Mouse (Mus musculus) embryonic facial prominence, embryonic 11.5 days (tissue): ENCODE data around the gene Mynn. TPM values are rescaled to one million over a fixed set of nuclear protein-coding genes. Genes with fewer than 3 reads are reported as not detected.

Experiments used
- ATAC-seq: fragments of 200-750 bp; cut with Nextera tagmentation; replicated peaks from 2 replicates; pipeline ENCODE4 v1.8.0; 2017; ENCODE audit warnings: low read depth; ENCODE audit not compliant: insufficient number of reproducible peaks, low FRiP score, low TSS enrichment
- DNase-seq: peaks from one replicate; pipeline ENCODE4 v3.0.0-alpha.2; 2015; ENCODE audit warnings: low spot score
- H3K27ac ChIP-seq: fragments of 300-500 bp; sonication (generic); replicated peaks from 2 replicates; pipeline ENCODE4 v1.5.1; 2014; ENCODE audit warnings: mild to moderate bottlenecking, low read depth, low read length, control low read depth
- H3K27me3 ChIP-seq: fragments of 300-500 bp; sonication (generic); 2 replicates; pipeline ENCODE4 v1.6.1; 2014; ENCODE audit warnings: mild to moderate bottlenecking, low read length, moderate library complexity, mixed read lengths; ENCODE audit not compliant: control insufficient read depth, insufficient read depth
- H3K36me3 ChIP-seq: fragments of 300-500 bp; sonication (generic); replicated peaks from 2 replicates; pipeline ENCODE4 v1.6.1; 2014; ENCODE audit warnings: low read depth, mild to moderate bottlenecking, low read length, moderate library complexity, mixed read lengths; ENCODE audit not compliant: control insufficient read depth, insufficient read depth
- H3K4me1 ChIP-seq: fragments of 300-500 bp; sonication (generic); 2 replicates; pipeline ENCODE4 v1.6.1; 2014; ENCODE audit warnings: low read length, mixed read lengths; ENCODE audit not compliant: control insufficient read depth, insufficient read depth
- H3K4me2 ChIP-seq: fragments of 300-500 bp; sonication (generic); 2 replicates; pipeline ENCODE4 v1.6.1; 2014; ENCODE audit warnings: low read depth, mild to moderate bottlenecking, control low read depth, low read length, moderate library complexity
- H3K4me3 ChIP-seq: fragments of 300-500 bp; sonication (generic); 2 replicates; pipeline ENCODE4 v1.5.1; 2014; ENCODE audit warnings: low read depth, low read length, control low read depth
- H3K9ac ChIP-seq: fragments of 300-500 bp; sonication (generic); replicated peaks from 2 replicates; pipeline ENCODE4 v1.6.1; 2014; ENCODE audit warnings: mild to moderate bottlenecking, control low read depth, low read length
- H3K9me3 ChIP-seq: fragments of 300-500 bp; sonication (generic); replicated peaks from 2 replicates; pipeline ENCODE4 v1.6.1; 2016; ENCODE audit warnings: mild to moderate bottlenecking, low read length, inconsistent platforms, mixed read lengths; ENCODE audit not compliant: control insufficient read depth
- WGBS: fragments of 180-500 bp; shearing (Covaris S2); extraction: QIAGEN DNeasy Blood & Tissue Kit; methylation state at CpG from one replicate; pipeline ENCODE4 v1.1.7; 2014; 5-methylcytosine and 5-hydroxymethylcytosine counted together
- polyA plus RNA-seq: library from polyadenylated mRNA; unstranded; fragments of >200 nt; fragmentation: Nextera tagmentation; extraction: Ambion mirVana; gene quantifications from 2 replicates; pipeline ENCODE4 v1.2.1, GENCODE M21; 2014

The Mynn gene
- polyA plus RNA-seq, 1 experiment from 2014 or later = 38.7 TPM

GRCm38 (mm10) chr3:30646761-30647160 lies 44.9 kb downstream of the Mynn start:
- no peaks in the 10 kb centered on the region for H3K9me3 ChIP-seq
- H3K27ac ChIP-seq = no peak overlapping the region
- H3K36me3 ChIP-seq = no peaks in the 10 kb centered on the region
- H3K4me3 ChIP-seq = no peak overlapping the region
- DNase-seq (peak; percentile 17), ATAC-seq (no peak)
- H3K9ac ChIP-seq = no peak overlapping the region
- 38% methylated on average over 8 of the region's 8 CpGs for WGBS
- H3K27me3 ChIP-seq = peaks cover 8% of the 10 kb centered on the region
- peaks cover 5% of the 10 kb centered on the region; the same call in 1 of the 2 replicates for H3K4me1 ChIP-seq
- H3K4me2 ChIP-seq = no peak overlapping the region

GRCm38 (mm10) chr3:30647440-30648090 lies 45.7 kb downstream of the Mynn start, which contains the start of gene Lrrc34:
TSS of gene Lrrc34 (minus strand) at chr3:30647869.
- H3K27ac ChIP-seq = no peak within 1 kb of the TSS
- peak within 1 kb of the TSS; percentile 61 for H3K9ac ChIP-seq
- peak within 1 kb of the TSS; percentile 35 for H3K4me3 ChIP-seq
- H3K4me1 ChIP-seq = peaks cover 5% of the 10 kb centered on the region; the same call in 1 of the 2 replicates
- DNase-seq (peak; percentile 89), ATAC-seq (peak; percentile 88)
- no peaks in the 10 kb centered on the region for H3K9me3 ChIP-seq
- 1% methylated on average over 25 of the region's 25 CpGs for WGBS
- H3K4me2 ChIP-seq = peak within 1 kb of the TSS; percentile 74
- H3K27me3 ChIP-seq = peaks cover 8% of the 10 kb centered on the region
- no peaks in the 10 kb centered on the region for H3K36me3 ChIP-seq

GRCm38 (mm10) chr3:30648466-30648865 lies 46.6 kb downstream of the Mynn start:
- DNase-seq = no peak
- no peak overlapping the region for H3K9ac ChIP-seq
- peaks cover 5% of the 10 kb centered on the region; the same call in 1 of the 2 replicates for H3K4me1 ChIP-seq
- WGBS = 92% methylated on average over 2 of the region's 2 CpGs
- H3K4me3 ChIP-seq = no peak overlapping the region
- no peaks in the 10 kb centered on the region for H3K9me3 ChIP-seq
- H3K4me2 ChIP-seq = no peak overlapping the region
- no peaks in the 10 kb centered on the region for H3K36me3 ChIP-seq
- no peak overlapping the region for H3K27ac ChIP-seq
- ATAC-seq = no peak
- H3K27me3 ChIP-seq = peaks cover 8% of the 10 kb centered on the region

GRCm38 (mm10) chr3:30650062-30650841 lies 48.4 kb downstream of the Mynn start:
- H3K4me3 ChIP-seq = peak overlapping the region; percentile 38
- peaks cover 5% of the 10 kb centered on the region; the same call in 1 of the 2 replicates for H3K4me1 ChIP-seq
- ATAC-seq = peak; percentile 46; the same call in 1 of the 2 replicates
- peaks cover 8% of the 10 kb centered on the region for H3K27me3 ChIP-seq
- peak overlapping the region; percentile 78 for H3K4me2 ChIP-seq
- H3K27ac ChIP-seq = no peak overlapping the region
- under 1% methylated on average over 41 of the region's 41 CpGs for WGBS
- H3K9ac ChIP-seq = peak overlapping the region; percentile 37
- H3K9me3 ChIP-seq = no peaks in the 10 kb centered on the region
- H3K36me3 ChIP-seq = no peaks in the 10 kb centered on the region
- peak; percentile 45 for DNase-seq

- no peaks in the 10 kb centered on the region for H3K4me1 ChIP-seq
- H3K9ac ChIP-seq = no peak overlapping the region
- no peaks in the 10 kb centered on the region for H3K9me3 ChIP-seq
- 91% methylated on average over 5 of the region's 5 CpGs for WGBS
- DNase-seq (no peak), ATAC-seq (no peak)
- H3K4me2 ChIP-seq = no peak overlapping the region
- H3K36me3 ChIP-seq = no peaks in the 10 kb centered on the region
- H3K27me3 ChIP-seq = no peaks in the 10 kb centered on the region
- no peak overlapping the region for H3K27ac ChIP-seq
- H3K4me3 ChIP-seq = no peak overlapping the region
Observed at GRCm38 (mm10) chr3:30655937-30656336, 54.1 kb downstream of the Mynn start.

GRCm38 (mm10) chr3:30658486-30658885 lies 56.6 kb downstream of the Mynn start:
- no peak for DNase-seq
- H3K4me3 ChIP-seq = no peak overlapping the region
- H3K27me3 ChIP-seq = no peaks in the 10 kb centered on the region
- H3K9me3 ChIP-seq = no peaks in the 10 kb centered on the region
- ATAC-seq = no peak
- no peak overlapping the region for H3K27ac ChIP-seq
- no peaks in the 10 kb centered on the region for H3K36me3 ChIP-seq
- H3K4me2 ChIP-seq = no peak overlapping the region
- H3K4me1 ChIP-seq = no peaks in the 10 kb centered on the region
- WGBS = 83% methylated on average over 9 of the region's 9 CpGs
- H3K9ac ChIP-seq = no peak overlapping the region

Other genes starting within 250 kb of the Mynn start
- gene Mecom, start 54.1 kb upstream of the Mynn start, polyA plus RNA-seq = 46.3 and 48.4 TPM in 2 replicates
- gene Actrt3, start 2.1 kb upstream of the Mynn start, polyA plus RNA-seq = 0.10 and 0.24 TPM in 2 replicates
- gene Lrriq4, start 42.4 kb downstream of the Mynn start, polyA plus RNA-seq = not detected in 2 replicates
- gene Lrrc34, start 45.8 kb downstream of the Mynn start, polyA plus RNA-seq = 2.6 and 2.7 TPM in 2 replicates
- gene Lrrc31, start 97.8 kb downstream of the Mynn start, polyA plus RNA-seq = not detected in 2 replicates
- gene Samd7, start 144.2 kb downstream of the Mynn start, polyA plus RNA-seq = not detected in 2 replicates
- 64.7 and 68.2 TPM in 2 replicates for gene Sec62, start 190.8 kb downstream of the Mynn start, polyA plus RNA-seq